Mouse (Mus musculus) forebrain, postnatal 0 days (tissue): ENCODE results near the gene Aplp2. TPM values are rescaled to one million over a fixed set of nuclear protein-coding genes. Genes with fewer than 3 reads are reported as not detected.

Experiments used
- ATAC-seq: fragments of 200-750 bp; cut with Nextera tagmentation; 2 replicates; pipeline ENCODE4 v1.8.0; 2017; ENCODE audit warnings: mild to moderate bottlenecking, moderate library complexity
- DNase-seq: peaks from one replicate; pipeline ENCODE4 v3.0.0-alpha.2; 2015
- H3K27ac ChIP-seq: fragments of 300-500 bp; sonication (generic); 2 replicates; pipeline ENCODE4 v1.5.1; 2014; ENCODE audit warnings: low read depth, mild to moderate bottlenecking, antibody characterized with exemption, low read length, moderate library complexity, mixed read lengths
- H3K27me3 ChIP-seq: fragments of 300-500 bp; sonication (generic); 2 replicates; pipeline ENCODE4 v1.6.1; 2014; ENCODE audit warnings: mild to moderate bottlenecking, low read length, mixed read lengths; ENCODE audit not compliant: insufficient read depth
- H3K36me3 ChIP-seq: fragments of 300-500 bp; sonication (generic); 2 replicates; pipeline ENCODE4 v1.6.1; 2014; ENCODE audit warnings: mild to moderate bottlenecking, moderate library complexity; ENCODE audit not compliant: insufficient read depth
- H3K4me1 ChIP-seq: fragments of 300-500 bp; sonication (generic); 2 replicates; pipeline ENCODE4 v1.6.1; 2014; ENCODE audit warnings: antibody characterized with exemption; ENCODE audit not compliant: insufficient read depth
- H3K4me2 ChIP-seq: fragments of 300-500 bp; sonication (generic); 2 replicates; pipeline ENCODE4 v1.6.1; 2014; ENCODE audit warnings: low read depth, mild to moderate bottlenecking, moderate library complexity
- H3K4me3 ChIP-seq: fragments of 300-500 bp; sonication (generic); 2 replicates; pipeline ENCODE4 v1.5.1; 2014; ENCODE audit warnings: low read depth, low read length, mixed read lengths
- H3K9ac ChIP-seq: fragments of 300-500 bp; sonication (generic); 2 replicates; pipeline ENCODE4 v1.6.1; 2014; ENCODE audit warnings: mild to moderate bottlenecking
- H3K9me3 ChIP-seq: fragments of 300-500 bp; sonication (generic); 2 replicates; pipeline ENCODE4 v1.6.1; 2016; ENCODE audit warnings: low read length
- CTCF ChIP-seq: sonication (generic); IDR thresholded peaks from 2 replicates; pipeline ENCODE4 v1.5.1; 2016; ENCODE audit warnings: antibody characterized with exemption, control low read depth, low read depth
- WGBS: fragments of 180-500 bp; shearing (Covaris S2); extraction: QIAGEN DNeasy Blood & Tissue Kit; methylation state at CpG from one replicate; pipeline ENCODE4 v1.1.7; 2014; 5-methylcytosine and 5-hydroxymethylcytosine counted together
- polyA plus RNA-seq: library from polyadenylated mRNA; unstranded; fragments of >200 nt; fragmentation: Nextera tagmentation; extraction: Ambion mirVana; gene quantifications from 2 replicates; pipeline ENCODE4 v1.2.1, GENCODE M21; 2015
- total RNA-seq: library from RNA; depleted of rRNA; stranded (reverse); fragments of >200 nt; gene quantifications from 2 replicates; pipeline ENCODE4 v1.2.3, GENCODE M21; 2014

The Aplp2 gene
- total and polyA plus RNA-seq, 2 experiments from 2014 or later, result 328 to 341 TPM

GRCm38 (mm10) chr9:31145272-31145925 is 66.2 kb downstream of the Aplp2 start:
- WGBS, result 82% methylated on average over 7 of the region's 7 CpGs
- H3K4me1 ChIP-seq, result no peaks in the 10 kb centered on the region
- H3K36me3 ChIP-seq, result peaks cover 21% of the 10 kb centered on the region
- no peak overlapping the region for H3K27ac ChIP-seq
- H3K4me3 ChIP-seq, result no peak overlapping the region
- TF ChIP-seq CTCF, result no peak
- DNase-seq (no peak), ATAC-seq (no peak)
- H3K27me3 ChIP-seq, result no peaks in the 10 kb centered on the region
- H3K9me3 ChIP-seq, result no peaks in the 10 kb centered on the region
- no peak overlapping the region for H3K4me2 ChIP-seq
- H3K9ac ChIP-seq, result no peak overlapping the region

DNA sequence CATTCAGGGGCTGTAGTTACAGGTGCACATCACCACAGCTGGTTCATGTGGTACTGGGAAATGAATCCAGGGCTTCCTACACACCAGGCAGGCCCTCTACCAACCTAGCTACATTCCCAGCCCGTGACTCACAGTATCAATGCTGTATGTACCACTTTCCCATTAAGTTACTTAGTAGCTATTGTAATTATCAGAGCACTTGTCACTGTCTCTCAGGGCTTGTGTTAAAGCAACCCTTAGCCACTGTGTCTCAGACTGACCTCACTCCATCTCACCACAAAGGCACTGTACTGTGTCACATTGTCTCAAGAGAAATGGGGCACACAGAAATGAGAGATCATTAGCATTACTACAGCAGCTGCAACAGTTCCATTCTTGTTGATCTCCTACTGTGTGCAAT is 68.7 kb downstream of the Aplp2 start:
- Histone ChIP-seq H3K4me3 (no peak overlapping the region), H3K4me1 (no peaks in the 10 kb centered on the region), H3K27me3 (no peaks in the 10 kb centered on the region), H3K36me3 (peaks cover 6% of the 10 kb centered on the region; the same call in 1 of the 2 replicates), H3K27ac (no peak overlapping the region), H3K4me2 (no peak overlapping the region), H3K9me3 (no peaks in the 10 kb centered on the region), H3K9ac (no peak overlapping the region)
- no peak for TF ChIP-seq CTCF
- no peak for ATAC-seq
- whole genome bisulfite sequencing, result 51% methylated on average over 1 of the region's 1 CpGs
- no peak for DNase-seq

- H3K4me1 ChIP-seq, result peaks cover 12% of the 10 kb centered on the region; the same call in 1 of the 2 replicates
- H3K27ac ChIP-seq, result no peak overlapping the region
- H3K27me3 ChIP-seq, result peaks cover 29% of the 10 kb centered on the region
- no peak overlapping the region for H3K4me2 ChIP-seq
- WGBS, result 73% methylated on average over 5 of the region's 5 CpGs
- no peak for ATAC-seq
- no peak for TF ChIP-seq CTCF
- H3K36me3 ChIP-seq, result no peaks in the 10 kb centered on the region
- no peak overlapping the region for H3K4me3 ChIP-seq
- H3K9ac ChIP-seq, result no peak overlapping the region
- DNase-seq, result no peak
- H3K9me3 ChIP-seq, result no peaks in the 10 kb centered on the region
These were observed 78.5 kb downstream of the Aplp2 start for GRCm38 (mm10) chr9:31133131-31133530.

- H3K36me3 ChIP-seq, result no peaks in the 10 kb centered on the region
- 1% methylated on average over 72 of the region's 74 CpGs for WGBS
- DNase-seq (no peak), ATAC-seq (0 out of 2 replicates have a peak, but pooled peaks have one; percentile 43)
- peak within 1 kb of the TSS; percentile 37 for H3K4me3 ChIP-seq
- H3K4me1 ChIP-seq, result peaks cover 12% of the 10 kb centered on the region; the same call in 1 of the 2 replicates
- TF ChIP-seq CTCF, result no peak
- peak within 1 kb of the TSS; percentile 25 for H3K9ac ChIP-seq
- H3K27me3 ChIP-seq, result peaks cover 30% of the 10 kb centered on the region
- no peak within 1 kb of the TSS for H3K27ac ChIP-seq
- no peaks in the 10 kb centered on the region for H3K9me3 ChIP-seq
- peak within 1 kb of the TSS; percentile 69 for H3K4me2 ChIP-seq
These were observed 80.2 kb downstream of the Aplp2 start, which contains the start of gene St14 for GRCm38 (mm10) chr9:31131205-31131968. TSS of gene St14 (minus strand) at chr9:31131853.

GRCm38 (mm10) chr9:31130357-31131204 is 81.0 kb downstream of the Aplp2 start:
- peak; percentile 17; the same call in 1 of the 2 replicates for TF ChIP-seq CTCF
- DNase-seq, result peak; percentile 31
- WGBS, result 13% methylated on average over 26 of the region's 26 CpGs
- H3K4me3 ChIP-seq, result peak overlapping the region; percentile 37
- ATAC-seq, result 0 out of 2 replicates have a peak, but pooled peaks have one; percentile 25
- H3K4me2 ChIP-seq, result peak overlapping the region; percentile 69
- peak overlapping the region; percentile 25; the same call in 1 of the 2 replicates for H3K9ac ChIP-seq
- peaks cover 12% of the 10 kb centered on the region; the same call in 1 of the 2 replicates for H3K4me1 ChIP-seq
- peaks cover 30% of the 10 kb centered on the region for H3K27me3 ChIP-seq
- no peaks in the 10 kb centered on the region for H3K9me3 ChIP-seq
- no peaks in the 10 kb centered on the region for H3K36me3 ChIP-seq
- H3K27ac ChIP-seq, result no peak overlapping the region

- H3K4me2 ChIP-seq, result no peak overlapping the region
- H3K36me3 ChIP-seq, result no peaks in the 10 kb centered on the region
- ATAC-seq (no peak), DNase-seq (no peak)
- H3K27me3 ChIP-seq, result peaks cover 30% of the 10 kb centered on the region
- no peak overlapping the region for H3K9ac ChIP-seq
- peaks cover 12% of the 10 kb centered on the region; the same call in 1 of the 2 replicates for H3K4me1 ChIP-seq
- TF ChIP-seq CTCF, result no peak
- H3K4me3 ChIP-seq, result no peak overlapping the region
- no peak overlapping the region for H3K27ac ChIP-seq
- H3K9me3 ChIP-seq, result no peaks in the 10 kb centered on the region
- WGBS, result 66% methylated on average over 8 of the region's 8 CpGs
These were observed 81.7 kb downstream of the Aplp2 start for GRCm38 (mm10) chr9:31129956-31130355.
